Mouse (Mus musculus): ENCODE results near the gene Ptbp1.

Ptbp1 gene

GRCm38 (mm10) chr10:79834769-79835398 lies 19.3 kb upstream of the Ptbp1 start:
- no peak for DNase-seq (ENCODE audit: low spot score)

GRCm38 (mm10) chr10:79836918-79837317 lies 17.3 kb upstream of the Ptbp1 start:
- no peak for DNase-seq (ENCODE audit: low spot score)

GRCm38 (mm10) chr10:79838151-79838550 lies 16.1 kb upstream of the Ptbp1 start:
- DNase-seq (ENCODE audit: low spot score): no peak

GRCm38 (mm10) chr10:79840091-79840490 lies 14.1 kb upstream of the Ptbp1 start:
- DNase-seq (ENCODE audit: low spot score): no peak

- peak; percentile 59 for DNase-seq (ENCODE audit: low spot score)
Observed at GRCm38 (mm10) chr10:79840644-79841551, 13.3 kb upstream of the Ptbp1 start.

- DNase-seq (ENCODE audit: low spot score): no peak
Observed at GRCm38 (mm10) chr10:79842322-79842721, 11.9 kb upstream of the Ptbp1 start.

- DNase-seq (ENCODE audit: low spot score): no peak
Observed at GRCm38 (mm10) chr10:79843476-79843875, 10.8 kb upstream of the Ptbp1 start.

GRCm38 (mm10) chr10:79846553-79846952 lies 7.7 kb upstream of the Ptbp1 start:
- DNase-seq (ENCODE audit: low spot score): no peak

- no peak for DNase-seq (ENCODE audit: low spot score)
Observed at GRCm38 (mm10) chr10:79849941-79850628, 4.1 kb upstream of the Ptbp1 start.

- DNase-seq (ENCODE audit: low spot score): no peak
Observed at GRCm38 (mm10) chr10:79851653-79852052, 2.6 kb upstream of the Ptbp1 start.

GRCm38 (mm10) chr10:79852107-79852789 lies 2.0 kb upstream of the Ptbp1 start:
- no peak for DNase-seq (ENCODE audit: low spot score)

GRCm38 (mm10) chr10:79852827-79853226 lies 1.4 kb upstream of the Ptbp1 start:
- DNase-seq (ENCODE audit: low spot score): no peak

GRCm38 (mm10) chr10:79853392-79853791 lies 835 bp upstream of the Ptbp1 start:
- peak; percentile 90 for DNase-seq (ENCODE audit: low spot score)

- peak; percentile 88 for DNase-seq (ENCODE audit: low spot score)
Observed at GRCm38 (mm10) chr10:79854801-79855541, 744 bp downstream of the Ptbp1 start.

- DNase-seq (ENCODE audit: low spot score): no peak
Observed at GRCm38 (mm10) chr10:79855558-79856184, 1.4 kb downstream of the Ptbp1 start.

- DNase-seq (ENCODE audit: low spot score): no peak
Observed at GRCm38 (mm10) chr10:79856280-79856679, 2.1 kb downstream of the Ptbp1 start.

- no peak for DNase-seq (ENCODE audit: low spot score)
Observed at GRCm38 (mm10) chr10:79856704-79857451, 2.7 kb downstream of the Ptbp1 start.

GRCm38 (mm10) chr10:79857452-79857811 lies 3.2 kb downstream of the Ptbp1 start:
- DNase-seq (ENCODE audit: low spot score): no peak

GRCm38 (mm10) chr10:79857894-79858293 lies 3.7 kb downstream of the Ptbp1 start:
- DNase-seq (ENCODE audit: low spot score): no peak

GRCm38 (mm10) chr10:79858416-79859074 lies 4.3 kb downstream of the Ptbp1 start:
- no peak for DNase-seq (ENCODE audit: low spot score)

Data from testis, postnatal 14 days (tissue).